Mouse (Mus musculus) cerebellum, adult 18-20 months (tissue): Measurements from ENCODE around the gene Kars.

Experiments used
- DNase-seq, 2 experiments: peaks; one replicate each; pipeline ENCODE4 v3.0.0; 2021

The Kars gene

DNA sequence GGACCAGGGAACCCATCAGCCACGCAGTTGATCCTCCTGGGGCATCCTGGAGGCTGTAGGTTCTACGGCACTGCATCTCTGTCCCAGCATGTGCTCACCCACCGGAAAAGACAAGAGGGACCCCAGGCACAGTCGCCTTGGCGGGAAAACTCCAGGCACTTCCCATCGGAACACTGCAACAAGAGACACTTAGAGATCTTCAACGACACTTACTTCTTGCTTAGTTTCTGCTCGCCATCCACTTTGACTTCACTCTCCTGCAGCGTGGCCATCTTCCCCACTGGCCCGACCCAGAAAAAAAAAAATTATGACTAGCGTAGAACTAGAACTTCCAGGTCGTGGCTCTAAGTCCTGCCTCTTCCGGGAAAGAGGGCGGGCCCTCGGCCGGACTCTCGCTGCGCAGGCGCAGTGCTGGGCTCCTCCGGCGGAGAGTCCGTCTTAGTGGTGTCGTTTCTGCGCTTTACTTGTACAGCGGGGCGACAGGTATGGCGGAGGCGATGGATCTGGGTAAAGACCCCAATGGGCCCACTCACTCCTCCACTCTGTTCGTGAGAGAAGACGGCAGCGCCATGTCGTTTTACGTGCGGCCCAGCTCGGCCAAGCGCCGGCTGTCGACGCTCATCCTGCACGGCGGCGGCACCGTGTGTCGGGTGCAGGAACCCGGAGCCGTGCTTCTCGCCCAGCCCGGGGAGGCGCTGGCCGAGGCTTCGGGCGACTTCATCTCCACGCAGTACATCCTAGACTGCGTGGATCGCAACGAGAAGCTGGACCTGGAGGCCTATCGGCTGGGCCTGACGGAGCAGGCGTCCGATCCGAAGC is at the start of gene Kars, which contains the start of gene Terf2ip:
Gene Kars (minus strand): TSS at position 327 of the 819 bp plus-strand sequence.
Gene Terf2ip (plus strand): TSS at position 402 of the 819 bp plus-strand sequence.
- peak; percentile 94 for DNase-seq

GRCm38 (mm10) chr8:112054456-112054855 is 43.3 kb upstream of the Kars start:
- no peak for DNase-seq

- no peak for DNase-seq
Measured at GRCm38 (mm10) chr8:112051537-112051936, 40.4 kb upstream of the Kars start.

DNA sequence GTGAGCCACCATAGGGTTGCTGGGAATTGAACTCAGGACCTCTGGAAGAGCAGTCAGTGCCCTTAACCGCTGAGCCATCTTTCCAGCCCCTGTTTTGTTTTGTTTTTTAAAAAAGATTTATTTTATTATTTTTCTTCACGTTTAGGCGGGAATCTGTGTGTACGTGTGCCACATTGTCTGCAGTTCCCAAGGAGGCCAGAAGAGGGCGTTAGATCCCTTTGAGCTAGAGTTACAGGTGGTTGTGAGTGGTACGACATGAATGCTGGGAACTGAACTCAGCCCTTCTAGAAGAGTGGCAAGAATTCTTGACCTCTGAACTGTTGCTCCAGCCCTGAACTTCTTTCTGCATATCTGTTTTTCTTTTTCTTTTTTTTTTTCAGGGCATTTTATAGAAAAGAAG is 38.9 kb upstream of the Kars start:
- no peak for DNase-seq

DNA sequence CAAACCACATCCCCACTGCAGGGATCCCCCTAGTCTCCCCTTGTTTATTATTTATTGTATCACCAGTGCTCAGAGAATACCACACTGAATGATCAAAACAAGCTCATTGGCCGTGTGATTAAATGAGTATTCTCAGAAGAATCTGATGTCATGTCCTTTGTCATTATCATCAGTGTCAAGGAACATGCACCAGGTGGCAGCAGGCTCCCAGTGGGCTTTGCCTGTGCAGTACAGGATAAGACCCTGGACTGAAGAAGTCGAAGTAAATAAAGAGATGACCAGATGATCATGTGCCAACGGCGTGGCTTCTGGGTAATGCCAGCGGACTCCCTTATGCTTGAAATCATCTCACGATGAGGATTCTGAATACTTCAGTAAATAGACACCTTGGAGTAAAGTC is 37.2 kb upstream of the Kars start:
- no peak for DNase-seq

DNA sequence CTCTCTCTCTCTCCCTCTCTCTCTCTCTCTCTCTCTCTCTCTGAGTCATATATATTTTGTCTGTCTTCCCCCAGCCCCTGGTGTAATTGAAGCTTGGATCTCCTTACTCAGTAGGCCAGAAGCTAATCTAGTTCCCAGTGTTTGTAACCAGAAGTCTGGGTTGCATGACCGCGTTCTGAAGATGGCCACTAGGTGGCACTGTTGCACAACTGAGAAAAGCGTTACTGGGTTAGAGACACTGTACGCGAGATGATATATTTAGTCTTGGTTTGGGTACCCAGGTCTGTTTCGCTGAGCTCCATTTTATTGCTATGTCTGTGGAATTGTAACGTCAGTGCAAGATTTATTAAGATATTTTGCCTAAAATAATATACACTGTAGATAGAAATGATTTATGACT is 34.8 kb upstream of the Kars start:
- DNase-seq: peak; percentile 77 to 86

DNA sequence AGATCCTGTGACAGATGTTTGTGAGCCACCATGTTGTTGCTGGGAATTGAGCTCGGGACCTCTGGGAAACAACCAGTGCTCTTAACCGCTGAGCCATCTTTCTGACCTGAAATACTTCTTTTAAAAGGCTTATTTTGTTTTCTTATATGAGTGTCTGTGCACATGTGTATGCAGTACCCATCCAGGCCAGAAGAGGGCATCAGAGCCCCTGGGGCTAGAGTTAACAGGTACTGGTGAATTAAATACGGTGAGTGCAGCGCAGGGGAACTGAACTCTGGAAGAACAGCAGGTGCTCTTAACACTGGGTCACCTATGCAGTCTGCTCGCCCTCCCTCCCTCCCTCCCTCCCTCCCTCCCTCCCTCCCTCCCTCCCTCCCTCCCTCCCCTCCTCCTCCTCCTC is 34.1 kb upstream of the Kars start:
- peak in 1 of 2 experiments; percentile 12 for DNase-seq

- no peak for DNase-seq
Measured at GRCm38 (mm10) chr8:112037521-112037920, 26.4 kb upstream of the Kars start.

DNA sequence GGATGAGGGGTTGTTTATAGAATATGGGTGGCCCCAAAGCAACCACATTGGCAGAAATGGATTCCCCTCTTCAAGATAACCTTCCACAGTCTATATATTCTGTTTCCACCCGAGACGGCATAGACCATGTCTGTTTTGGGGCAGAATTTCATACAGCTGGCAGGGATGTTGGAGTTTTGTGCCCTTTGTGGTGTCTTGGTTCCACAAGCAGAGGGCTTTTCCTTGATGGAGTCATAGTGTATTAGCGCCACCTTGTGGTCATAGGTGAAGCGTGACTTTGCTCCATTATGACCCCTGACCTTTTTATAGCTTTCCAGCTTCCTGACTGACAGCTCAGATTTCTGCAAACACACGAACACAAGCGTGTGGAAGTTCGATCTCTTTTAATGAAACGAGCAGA is 23.5 kb upstream of the Kars start:
- DNase-seq: peak; percentile 15 to 34

DNA sequence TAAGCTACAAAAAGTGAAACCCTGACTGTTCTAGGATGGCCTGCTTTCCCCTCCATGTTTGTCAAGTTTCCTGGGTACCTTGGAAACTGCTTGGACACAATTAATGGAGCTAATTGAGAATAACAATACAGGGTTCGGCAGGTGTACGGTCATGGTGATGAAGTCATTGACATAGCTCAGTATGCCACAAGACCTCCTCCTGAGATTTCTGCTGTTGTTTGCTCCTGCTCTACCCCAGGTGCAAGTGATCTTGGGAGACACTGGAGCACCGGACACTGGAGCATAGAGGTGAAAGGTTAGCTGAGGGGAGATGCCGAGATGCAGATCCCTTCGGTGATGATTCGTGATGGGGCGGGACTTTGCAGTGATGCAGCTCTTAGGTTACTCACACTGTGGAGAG is 21.9 kb upstream of the Kars start:
- DNase-seq: no peak

DNA sequence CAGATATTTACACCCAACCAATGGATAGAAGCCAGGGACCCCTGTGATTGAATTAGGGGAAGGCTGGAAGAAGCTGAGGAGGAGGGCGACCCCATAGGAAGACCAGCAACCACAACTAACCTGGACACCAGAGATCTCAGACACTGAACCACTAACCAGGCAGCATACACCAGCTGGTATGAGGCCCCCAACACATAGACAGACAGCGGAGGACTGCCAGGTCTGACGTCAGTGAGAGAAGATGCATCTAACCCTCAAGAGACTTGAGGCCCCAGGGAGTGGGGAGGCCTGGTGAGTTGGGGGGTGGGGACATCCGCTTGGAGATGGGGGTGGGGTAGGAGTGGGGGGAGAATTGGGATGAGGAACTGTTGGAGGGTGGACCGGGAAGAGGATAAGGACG is 19.5 kb upstream of the Kars start:
- no peak for DNase-seq

DNA sequence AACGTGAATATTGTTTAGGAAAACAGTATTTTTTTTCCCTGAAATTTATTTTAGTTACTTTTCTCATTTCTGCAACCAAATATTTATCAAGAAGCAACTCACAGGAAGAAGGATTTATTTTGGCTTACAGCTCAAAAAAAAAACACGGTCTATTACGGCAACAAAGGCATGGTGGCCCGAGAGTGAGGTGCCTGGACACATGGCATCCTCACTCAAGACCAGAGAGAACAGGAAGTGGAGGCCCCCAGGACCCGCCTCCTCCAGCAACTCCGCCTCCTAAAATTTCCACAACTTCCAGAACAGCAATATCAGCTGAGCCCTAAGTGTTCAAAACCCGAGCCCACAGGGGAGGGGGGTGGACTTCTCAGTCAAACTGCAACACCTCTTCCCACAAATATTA is 18.3 kb upstream of the Kars start:
- DNase-seq: no peak

- DNase-seq: no peak
Measured at GRCm38 (mm10) chr8:112014936-112015335, 3.8 kb upstream of the Kars start, which contains the start of gene Gm6793. Gm6793 (minus strand) TSS chr8:112015036.

GRCm38 (mm10) chr8:112011816-112012242 is 706 bp upstream of the Kars start:
- DNase-seq: peak in 1 of 2 experiments; percentile 45

- no peak for DNase-seq
Measured at GRCm38 (mm10) chr8:112009558-112009957, 1.6 kb downstream of the Kars start.

- no peak for DNase-seq
Measured at GRCm38 (mm10) chr8:112007669-112008068, 3.5 kb downstream of the Kars start.

DNA sequence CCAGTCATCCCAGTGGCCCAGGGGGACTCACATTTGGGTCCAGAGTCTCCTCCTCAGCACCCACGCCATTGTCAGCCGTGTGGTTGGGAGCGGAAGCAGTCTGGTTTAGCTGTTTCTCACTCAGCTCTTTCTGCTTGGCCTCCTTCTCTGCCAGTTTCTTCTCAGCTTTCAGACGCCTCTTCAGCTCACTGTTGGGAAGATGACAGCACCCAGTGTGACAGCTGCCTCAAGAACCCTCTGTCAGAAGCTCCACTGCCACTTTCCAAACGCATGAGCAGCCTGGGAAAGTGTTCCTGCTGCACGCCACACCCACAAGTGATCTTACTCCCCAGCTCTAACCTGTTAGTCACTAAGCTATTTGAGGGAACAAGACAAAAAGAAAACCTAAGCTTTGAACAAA is 5.5 kb downstream of the Kars start:
- no peak for DNase-seq

DNA sequence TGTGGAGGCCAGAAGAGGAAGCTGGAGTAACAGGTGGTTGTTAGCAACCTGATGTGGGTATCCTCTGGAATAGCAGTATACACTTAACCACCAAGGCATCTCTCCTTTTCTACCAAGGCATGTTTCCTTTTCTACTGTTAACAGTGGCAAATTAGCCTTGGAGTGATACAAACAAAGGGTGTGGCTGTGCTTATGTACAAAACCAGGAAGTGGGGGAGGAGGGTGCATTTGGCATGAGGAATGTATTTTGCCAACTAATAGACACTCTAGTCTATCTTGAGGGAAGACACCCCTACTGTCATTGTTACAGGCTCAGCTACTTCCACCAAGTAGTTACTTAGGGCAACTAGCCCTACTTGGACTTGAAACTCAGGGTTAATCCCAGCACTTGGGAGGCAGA is 6.4 kb downstream of the Kars start:
- DNase-seq: no peak

DNA sequence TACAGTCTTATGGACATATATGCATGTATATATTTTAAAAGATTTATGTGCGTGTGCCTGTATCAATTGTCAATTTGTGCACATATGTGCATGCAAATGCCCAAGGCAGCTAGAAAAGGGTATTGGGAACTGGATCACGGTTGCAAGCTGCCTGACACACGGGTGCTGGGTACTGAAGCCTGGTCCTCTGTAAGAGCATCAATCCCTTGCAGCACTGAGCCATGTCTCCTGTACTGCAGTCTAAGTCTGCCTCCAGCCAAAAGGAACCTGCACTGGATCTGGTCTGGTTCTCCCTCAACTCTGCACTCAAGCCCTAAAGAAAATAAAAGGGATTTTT is 18.5 kb downstream of the Kars start:
- no peak for DNase-seq

- peak; percentile 88 to 96 for DNase-seq
Measured at GRCm38 (mm10) chr8:111992013-111992702, 19.0 kb downstream of the Kars start, which contains the start of gene Adat1. Adat1 (minus strand) TSS chr8:111992302.

- no peak for DNase-seq
Measured at GRCm38 (mm10) chr8:111991278-111991677, 19.8 kb downstream of the Kars start.

DNA sequence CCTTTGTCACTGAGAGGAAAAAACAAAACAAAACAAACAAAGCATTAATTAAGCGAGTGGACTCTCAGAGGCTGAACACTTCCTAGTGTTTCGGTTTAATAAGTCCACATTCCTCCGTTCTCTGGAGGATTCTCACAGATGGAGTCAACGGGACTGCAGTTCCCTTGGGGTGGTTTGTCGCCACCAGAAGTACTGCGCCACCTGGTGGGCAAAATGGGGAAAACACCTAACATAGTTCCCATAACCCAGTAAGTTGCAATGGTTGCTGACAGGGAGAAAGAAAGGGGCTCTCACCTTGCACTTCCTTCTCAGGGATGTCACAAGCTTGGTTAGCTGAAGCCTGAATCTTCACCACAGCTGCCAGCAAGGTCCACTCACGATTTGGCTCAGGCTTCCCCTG is 21.2 kb downstream of the Kars start:
- DNase-seq: peak; percentile 76 to 86

GRCm38 (mm10) chr8:111984511-111984910 is 26.6 kb downstream of the Kars start:
- DNase-seq: no peak

- DNase-seq: peak; percentile 67 to 72
Measured at GRCm38 (mm10) chr8:111982116-111982515, 29.0 kb downstream of the Kars start.
